ENCODE assay signal across 10 mouse cellular contexts in genomic region chr7:120598355-120598754, GRCm38 (mm10). TPM values are rescaled to one million over a fixed set of nuclear protein-coding genes. Genes with fewer than 3 reads are reported as not detected.
A peak's percentile ranks its signal among the peaks of the same experiment; 100 is the strongest.
DNase-seq lines count a peak whose midpoint lies in the region; ATAC-seq lines count a peak whose summit lies in the region.
"Had no signal": no experiment of that assay in that cellular context is flagged by ENCODE, and none has a peak within 500 bp of the region (broad histone marks: within the 10 kb centered on the region; RNA-seq: fewer than 3 reads in every experiment).

No protein-coding gene starts in this region.

- no peak overlapping the region for H3K4me3 ChIP-seq in lung, embryonic 15.5 days
- peak overlapping the region; percentile 53; the same call in 1 of the 2 replicates for H3K4me3 ChIP-seq in limb, embryonic 10.5 days
- no peak overlapping the region for H3K4me3 ChIP-seq in stomach, embryonic 15.5 days (replicated peaks)

- H3K36me3 ChIP-seq in lung, embryonic 15.5 days = no peaks in the 10 kb centered on the region
- H3K36me3 ChIP-seq in limb, embryonic 10.5 days = no peaks in the 10 kb centered on the region
- no peaks in the 10 kb centered on the region for H3K36me3 ChIP-seq in stomach, embryonic 15.5 days

- ATAC-seq in lung, embryonic 15.5 days (ENCODE audit: borderline replicate concordance, extremely low read depth, low FRiP score, low TSS enrichment) = no peak
- no peak for ATAC-seq in stomach, embryonic 15.5 days (ENCODE audit: insufficient read depth, low FRiP score, low read depth)

- no peak overlapping the region for H3K9ac ChIP-seq in lung, embryonic 15.5 days
- no peak overlapping the region for H3K9ac ChIP-seq in stomach, embryonic 15.5 days

- H3K4me1 ChIP-seq in lung, embryonic 15.5 days = no peaks in the 10 kb centered on the region
- no peaks in the 10 kb centered on the region for H3K4me1 ChIP-seq in limb, embryonic 10.5 days
- no peaks in the 10 kb centered on the region for H3K4me1 ChIP-seq in stomach, embryonic 15.5 days

- 69% methylated on average over 7 of the region's 7 CpGs for WGBS in lung, embryonic 15.5 days
- 84% methylated on average over 7 of the region's 7 CpGs for WGBS in limb, embryonic 10.5 days
- WGBS in stomach, embryonic 15.5 days = 82% methylated on average over 7 of the region's 7 CpGs

- no peak overlapping the region for H3K27ac ChIP-seq in lung, embryonic 15.5 days
- no peak overlapping the region for H3K27ac ChIP-seq in limb, embryonic 10.5 days
- H3K27ac ChIP-seq in stomach, embryonic 15.5 days = no peak overlapping the region

- no peaks in the 10 kb centered on the region for H3K9me3 ChIP-seq in lung, embryonic 15.5 days
- H3K9me3 ChIP-seq in limb, embryonic 10.5 days (replicated peaks) = no peaks in the 10 kb centered on the region
- H3K9me3 ChIP-seq in stomach, embryonic 15.5 days = no peaks in the 10 kb centered on the region

- no peaks in the 10 kb centered on the region for H3K27me3 ChIP-seq in lung, embryonic 15.5 days
- peaks cover 30% of the 10 kb centered on the region for H3K27me3 ChIP-seq in limb, embryonic 10.5 days (ENCODE audit: low read depth, poor library complexity, severe bottlenecking)
- H3K27me3 ChIP-seq in stomach, embryonic 15.5 days (replicated peaks) = no peaks in the 10 kb centered on the region

- peak overlapping the region; percentile 72 for H3K4me2 ChIP-seq in lung, embryonic 15.5 days
- peak overlapping the region; percentile 72 for H3K4me2 ChIP-seq in stomach, embryonic 15.5 days

- DNase-seq in cerebellum, postnatal 14 days = peak; percentile 3 to 6
- no peak for DNase-seq in cerebellum, adult 18-20 months
- no peak for DNase-seq in lung, postnatal 25 days (ENCODE audit: low spot score)
- no peak for DNase-seq in limb, embryonic 10.5 days (ENCODE audit: low spot score)
- no peak for DNase-seq in ovary, adult 18-20 months (ENCODE audit: low spot score)
- DNase-seq in layer of hippocampus, adult 8-10 months (ENCODE audit: low spot score in 2 of 2) = no peak
- DNase-seq: kidney, adult 8-10 months; lung, adult 18-20 months had no signal

RNA-seq across cellular contexts. Expression of gene Uqcrc2, which starts 36.6 kb away (rescaled TPM):
- 183 and 185 TPM in 2 replicates for polyA plus RNA-seq in lung, embryonic 15.5 days (2015; fragmentation: Nextera tagmentation; extraction: Ambion mirVana)
- 187 and 190 TPM in 2 replicates for polyA plus RNA-seq in limb, embryonic 10.5 days (2016; fragmentation: Nextera tagmentation; extraction: Ambion mirVana)
- polyA plus RNA-seq in stomach, embryonic 15.5 days (2015; fragmentation: Nextera tagmentation; extraction: Ambion mirVana) = 197 and 221 TPM in 2 replicates
- total RNA-seq in layer of hippocampus, adult 8-10 months (2022) = 100 to 1,000 TPM; 237 to 257 (median 241) TPM

Comparison
In these comparisons a context has a peak if more than half of its experiments do, and no peak if none do; other contexts are left out.
1. DNase-seq: peak in cerebellum, postnatal 14 days (2 of 2); none in cerebellum, adult 18-20 months (0 of 2), lung, postnatal 25 days (single experiment), limb, embryonic 10.5 days (single experiment), ovary, adult 18-20 months (single experiment) and layer of hippocampus, adult 8-10 months (0 of 2).